Mouse (Mus musculus) brain, embryonic 14.5 days (tissue): ENCODE results near the gene Mad2l1bp.

Experiments
- CTCF ChIP-seq: fragments of 200-500 bp; IDR thresholded peaks from 2 replicates; pipeline ENCODE4 v1.5.1; 2012; ENCODE audit warnings: inconsistent platforms, mild to moderate bottlenecking, moderate library complexity, borderline replicate concordance; ENCODE audit not compliant: insufficient read depth, insufficient read length; ENCODE audit errors: extremely low read depth
- POLR2A ChIP-seq: fragments of 200-500 bp; IDR thresholded peaks from 2 replicates; pipeline ENCODE4 v1.6.1; 2012; ENCODE audit warnings: mild to moderate bottlenecking, inconsistent platforms, borderline replicate concordance; ENCODE audit not compliant: poor library complexity, insufficient read depth, insufficient read length, severe bottlenecking; ENCODE audit errors: extremely low read depth

GRCm38 (mm10) chr17:46157131-46157530 is 3.8 kb upstream of the Mad2l1bp start:
- TF ChIP-seq CTCF = no peak
- TF ChIP-seq POLR2A = no peak
